Mouse (Mus musculus) stomach, postnatal 0 days (tissue): ENCODE results near the gene Ywhab.

Experiments used
- CTCF ChIP-seq: IDR thresholded peaks from 2 replicates; pipeline ENCODE4 v1.5.1; 2016; ENCODE audit warnings: antibody characterized with exemption, low read depth, mild to moderate bottlenecking, moderate library complexity
- EP300 ChIP-seq: optimal IDR thresholded peaks from 2 replicates; pipeline ENCODE3; 2016; ENCODE audit warnings: antibody characterized with exemption

DNA sequence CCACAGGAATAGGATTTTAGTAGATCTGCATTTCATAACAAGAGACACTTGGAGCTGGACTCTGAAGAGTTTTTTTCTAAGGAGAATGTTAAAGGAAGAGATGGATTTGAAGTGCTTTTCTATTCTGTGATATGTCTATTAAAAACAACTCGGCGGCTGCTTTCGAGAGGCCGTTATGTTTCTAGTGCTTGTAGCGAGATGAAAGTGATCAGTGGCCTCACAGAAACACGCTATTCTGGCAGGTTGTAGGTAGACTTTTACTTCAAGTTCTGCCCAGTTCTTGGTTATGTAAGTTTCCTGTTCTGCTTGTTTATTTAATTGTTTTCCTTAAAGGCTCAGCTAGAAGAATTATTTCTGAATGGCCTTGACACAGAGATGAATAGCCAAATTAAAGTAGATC is 4.2 kb downstream of the Ywhab start:
- TF ChIP-seq CTCF (no peak), EP300 (no peak)
